Mouse (Mus musculus) olfactory bulb, adult 2 months (tissue): ENCODE measurements around the gene Zcchc14. TPM values are rescaled to one million over a fixed set of nuclear protein-coding genes. Genes with fewer than 3 reads are reported as not detected.

ENCODE experiments used
- H3K27ac ChIP-seq: fragments of 200-500 bp; 2 replicates; pipeline ENCODE4 v1.5.1; 2012; ENCODE audit warnings: low read depth, low read length; ENCODE audit not compliant: insufficient read depth
- H3K4me1 ChIP-seq: fragments of 200-500 bp; 2 replicates; pipeline ENCODE4 v1.6.1; 2012; ENCODE audit warnings: low read length; ENCODE audit not compliant: control insufficient read depth, insufficient read depth
- H3K4me3 ChIP-seq: fragments of 200-500 bp; 2 replicates; pipeline ENCODE4 v1.5.1; 2012; ENCODE audit warnings: mild to moderate bottlenecking, low read depth, low read length, moderate library complexity; ENCODE audit not compliant: insufficient read depth
- CTCF ChIP-seq: fragments of 200-500 bp; IDR thresholded peaks from 2 replicates; pipeline ENCODE4 v1.5.1; 2012; ENCODE audit warnings: low read depth, mild to moderate bottlenecking, low read length, moderate library complexity; ENCODE audit not compliant: insufficient read depth
- POLR2A ChIP-seq: fragments of 200-500 bp; IDR thresholded peaks from 2 replicates; pipeline ENCODE4 v1.6.1; 2012; ENCODE audit warnings: mild to moderate bottlenecking, low read depth, low read length, moderate library complexity; ENCODE audit not compliant: insufficient read depth
- WGBS: fragments of 180-500 bp; shearing (Covaris S2); methylation state at CpG from one replicate; pipeline ENCODE4 v1.1.7; 2018; 5-methylcytosine and 5-hydroxymethylcytosine counted together
- polyA plus RNA-seq: library from polyadenylated mRNA; stranded (reverse); fragments of >200 nt; gene quantifications from 2 replicates; pipeline ENCODE4 v1.2.4, GENCODE M21; 2012; ENCODE audit warnings: low replicate concordance; ENCODE audit not compliant: missing spikeins, insufficient read depth, insufficient read length

Gene Zcchc14
- polyA plus RNA-seq, 1 experiment = not detected

DNA sequence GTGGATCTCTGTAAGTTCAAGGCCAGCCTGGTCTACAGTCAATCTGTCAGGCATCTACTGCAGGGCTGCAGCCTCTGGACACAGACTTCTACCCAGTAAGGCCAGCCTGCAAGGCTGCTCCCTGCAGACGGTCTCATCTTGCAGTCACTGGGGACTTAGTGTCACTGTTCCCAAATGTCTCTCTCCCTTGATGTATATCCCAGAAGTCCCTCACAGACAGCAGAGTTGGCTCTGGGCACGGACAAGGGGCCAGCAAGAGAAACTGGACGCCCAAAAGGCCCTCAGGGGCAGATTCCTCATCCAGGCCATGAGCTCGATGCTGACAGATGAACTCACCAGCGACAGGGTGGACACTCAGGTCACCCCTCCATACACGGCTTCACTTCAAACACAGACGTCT, 80.6 kb downstream of the Zcchc14 start:
- 85% methylated on average over 7 of the region's 7 CpGs for WGBS
- no peak overlapping the region for H3K27ac ChIP-seq
- no peak overlapping the region for H3K4me3 ChIP-seq
- H3K4me1 ChIP-seq = peaks cover 53% of the 10 kb centered on the region
- TF ChIP-seq POLR2A = no peak
- TF ChIP-seq CTCF = no peak

DNA sequence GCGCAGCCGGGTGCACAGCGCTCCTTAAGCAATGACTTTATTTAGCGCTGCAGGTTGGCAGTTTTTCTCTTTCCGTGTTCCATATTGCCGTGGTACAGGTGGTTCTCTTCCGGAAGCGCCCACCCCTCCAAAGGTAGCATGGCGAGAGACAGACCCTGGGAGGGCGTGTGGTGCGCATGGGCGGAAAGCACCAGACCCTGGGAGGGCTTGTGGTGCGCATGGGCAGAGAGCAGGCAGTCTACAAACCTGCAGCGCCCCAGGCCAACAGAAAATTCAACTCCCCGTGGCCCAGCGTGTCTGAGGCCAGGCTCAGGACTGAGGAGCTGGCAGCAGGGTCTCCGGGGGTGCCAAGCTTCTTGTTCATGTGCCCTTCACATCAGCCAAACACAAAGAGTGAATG, 81.9 kb downstream of the Zcchc14 start:
- H3K4me1 ChIP-seq = peaks cover 42% of the 10 kb centered on the region
- TF ChIP-seq CTCF (no peak), POLR2A (no peak)
- 83% methylated on average over 17 of the region's 17 CpGs for WGBS
- no peak overlapping the region for H3K27ac ChIP-seq
- no peak overlapping the region for H3K4me3 ChIP-seq

DNA sequence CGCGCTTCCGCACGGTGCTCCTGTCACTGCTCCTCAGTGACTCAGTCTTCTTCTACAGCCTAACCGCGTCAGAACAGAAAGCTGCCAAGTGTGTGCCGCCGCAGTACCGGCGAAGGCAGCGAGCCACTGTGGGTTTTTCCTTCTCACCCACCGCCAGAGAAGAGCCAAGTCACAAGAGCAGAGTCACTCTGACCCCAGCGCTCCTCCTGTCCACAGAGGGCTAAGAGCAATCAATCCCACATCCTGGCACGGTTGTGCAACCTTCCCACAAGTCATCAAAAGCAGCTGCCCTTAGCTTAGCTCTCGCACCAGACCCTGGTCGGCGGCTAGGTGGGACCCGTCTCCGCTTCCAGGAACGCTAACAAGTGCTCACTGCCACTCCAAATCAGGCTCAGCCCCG, 82.4 kb downstream of the Zcchc14 start:
- Histone ChIP-seq H3K4me3 (no peak overlapping the region), H3K27ac (no peak overlapping the region), H3K4me1 (peaks cover 45% of the 10 kb centered on the region)
- WGBS = 74% methylated on average over 21 of the region's 21 CpGs
- TF ChIP-seq POLR2A = no peak
- no peak for TF ChIP-seq CTCF

DNA sequence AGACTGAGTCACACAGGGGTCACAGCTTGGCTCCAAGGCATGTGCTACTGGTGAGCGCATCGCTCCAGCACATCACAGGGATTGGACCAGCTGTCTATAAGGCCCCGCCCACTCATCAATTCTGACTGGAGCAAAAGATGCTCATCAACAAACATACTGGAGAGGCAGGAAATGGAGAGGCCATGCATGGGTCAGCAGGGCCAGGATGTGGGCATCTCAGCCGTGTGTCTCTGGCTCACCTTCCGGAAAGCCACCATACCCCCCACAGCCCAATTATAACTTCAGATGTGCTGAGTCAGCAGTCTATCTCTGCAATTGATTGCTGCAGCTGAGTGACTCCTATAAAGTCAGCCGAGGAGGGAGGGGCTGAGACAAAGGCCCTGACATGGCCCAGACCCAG, 84.4 kb downstream of the Zcchc14 start:
- H3K27ac ChIP-seq = no peak overlapping the region
- no peak overlapping the region for H3K4me3 ChIP-seq
- WGBS = 63% methylated on average over 6 of the region's 6 CpGs
- peaks cover 50% of the 10 kb centered on the region for H3K4me1 ChIP-seq
- no peak for TF ChIP-seq CTCF
- no peak for TF ChIP-seq POLR2A

DNA sequence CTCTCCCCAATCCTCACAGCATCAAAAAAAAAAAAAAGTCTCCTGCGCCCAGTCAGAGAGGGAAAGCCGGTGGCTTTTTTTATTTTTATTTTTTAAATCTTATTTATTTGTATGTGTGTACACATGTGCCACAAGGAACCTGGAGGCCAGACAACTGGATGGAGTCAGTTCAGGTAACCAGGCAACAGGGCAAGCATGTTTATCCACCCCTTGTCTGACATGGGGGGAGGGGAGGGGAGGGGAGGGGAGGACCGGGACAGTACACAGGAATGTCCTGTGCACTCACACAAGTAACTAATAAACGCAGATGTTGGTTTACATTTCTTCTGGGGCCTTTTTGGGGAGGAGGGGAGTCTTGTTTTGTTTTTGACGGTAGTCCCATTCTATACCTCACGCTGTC, 89.0 kb downstream of the Zcchc14 start:
- WGBS = 80% methylated on average over 6 of the region's 6 CpGs
- Histone ChIP-seq H3K4me1 (peaks cover 45% of the 10 kb centered on the region), H3K4me3 (no peak overlapping the region), H3K27ac (no peak overlapping the region)
- TF ChIP-seq CTCF = no peak
- TF ChIP-seq POLR2A = no peak

DNA sequence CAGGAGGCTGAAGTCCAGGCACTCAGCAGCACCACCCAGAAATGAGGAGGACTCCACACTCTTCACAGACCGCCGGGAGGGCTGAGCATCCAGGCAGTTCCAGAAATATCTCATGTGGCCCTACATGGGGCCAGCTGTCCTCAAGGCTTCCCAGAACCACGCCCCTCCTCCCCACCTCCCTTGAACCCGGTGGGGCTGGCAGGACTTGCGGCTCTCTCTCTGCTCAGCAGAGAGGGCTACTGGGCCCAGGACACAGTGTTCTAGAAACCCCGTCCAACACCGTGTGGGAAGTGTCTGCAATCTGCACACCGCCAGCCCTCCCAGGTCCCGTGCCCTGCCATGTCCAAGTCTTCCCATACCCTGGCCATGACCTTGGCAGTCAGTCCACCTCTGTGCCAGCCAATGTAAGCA, 89.8 kb downstream of the Zcchc14 start:
- H3K4me3 ChIP-seq = no peak overlapping the region
- TF ChIP-seq CTCF (no peak), POLR2A (no peak)
- no peak overlapping the region for H3K27ac ChIP-seq
- 64% methylated on average over 9 of the region's 9 CpGs for WGBS
- H3K4me1 ChIP-seq = peaks cover 37% of the 10 kb centered on the region

DNA sequence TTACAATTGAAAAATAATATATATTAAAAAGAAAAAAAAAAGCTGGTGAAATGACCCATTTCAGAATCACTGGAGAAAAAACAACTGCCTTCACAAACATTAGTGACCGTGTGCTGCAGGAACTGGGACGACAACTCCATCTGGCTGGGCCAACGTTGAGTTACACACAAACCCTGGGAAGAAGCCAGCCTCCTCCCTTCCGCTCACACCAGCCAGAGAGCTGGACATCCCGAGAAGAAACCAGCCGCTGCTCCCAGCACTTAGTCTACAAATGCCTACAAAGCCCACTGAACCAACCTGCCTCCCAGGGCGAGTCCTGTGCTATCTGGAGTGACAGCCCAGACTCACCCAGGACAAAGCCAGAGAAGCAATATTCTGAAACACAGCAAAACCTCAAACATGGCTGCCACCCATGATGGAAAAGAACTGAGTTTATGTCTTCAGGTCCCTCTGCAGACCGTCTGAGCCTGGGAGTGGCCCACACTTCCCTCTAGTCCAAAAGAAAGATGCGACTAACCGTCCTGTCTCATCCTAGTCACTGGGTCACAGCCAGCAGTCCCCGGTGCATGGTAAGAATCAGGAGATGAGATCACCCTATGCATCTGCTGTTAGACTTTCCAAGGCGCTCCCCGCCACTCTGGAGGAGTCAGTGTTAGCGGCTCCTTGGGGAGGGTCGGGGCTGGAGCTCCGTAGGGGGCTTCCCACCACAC, 90.9 kb downstream of the Zcchc14 start:
- WGBS = 56% methylated on average over 16 of the region's 16 CpGs
- Histone ChIP-seq H3K27ac (no peak overlapping the region), H3K4me3 (no peak overlapping the region), H3K4me1 (peaks cover 31% of the 10 kb centered on the region)
- no peak for TF ChIP-seq CTCF
- no peak for TF ChIP-seq POLR2A

DNA sequence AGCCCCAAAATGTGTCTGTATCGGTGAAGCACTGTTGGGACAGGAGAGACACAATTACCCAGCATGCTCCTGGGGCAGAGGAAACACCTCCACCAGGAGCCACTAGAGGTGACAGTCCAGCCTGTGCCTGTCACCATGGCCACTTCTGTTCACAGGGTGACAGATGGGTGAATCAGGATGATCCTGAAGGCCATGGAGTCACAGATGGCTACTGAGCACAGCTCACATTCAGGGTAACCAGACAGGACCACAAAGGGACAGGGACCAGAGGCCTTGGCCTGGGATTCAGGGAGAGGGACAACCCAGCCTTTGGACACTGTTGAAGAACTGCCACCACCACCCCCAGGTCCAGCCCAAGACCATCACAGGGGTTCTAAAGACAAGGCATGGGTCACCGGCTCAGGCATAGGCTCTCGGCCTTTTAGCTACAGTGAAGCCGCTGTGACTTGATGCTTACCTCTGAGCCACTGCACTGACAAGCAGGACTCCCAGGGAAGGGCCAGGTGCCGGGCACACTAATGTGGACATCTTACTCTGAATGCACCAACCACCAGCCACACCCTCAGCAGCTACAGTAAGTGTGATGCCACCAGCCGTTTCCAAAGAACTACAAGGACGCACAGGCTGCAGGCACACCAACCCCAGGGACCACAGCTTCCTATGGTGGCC, 92.1 kb downstream of the Zcchc14 start:
- 93% methylated on average over 7 of the region's 7 CpGs for WGBS
- no peak overlapping the region for H3K27ac ChIP-seq
- TF ChIP-seq CTCF = no peak
- no peak for TF ChIP-seq POLR2A
- no peak overlapping the region for H3K4me3 ChIP-seq
- peaks cover 30% of the 10 kb centered on the region for H3K4me1 ChIP-seq

DNA sequence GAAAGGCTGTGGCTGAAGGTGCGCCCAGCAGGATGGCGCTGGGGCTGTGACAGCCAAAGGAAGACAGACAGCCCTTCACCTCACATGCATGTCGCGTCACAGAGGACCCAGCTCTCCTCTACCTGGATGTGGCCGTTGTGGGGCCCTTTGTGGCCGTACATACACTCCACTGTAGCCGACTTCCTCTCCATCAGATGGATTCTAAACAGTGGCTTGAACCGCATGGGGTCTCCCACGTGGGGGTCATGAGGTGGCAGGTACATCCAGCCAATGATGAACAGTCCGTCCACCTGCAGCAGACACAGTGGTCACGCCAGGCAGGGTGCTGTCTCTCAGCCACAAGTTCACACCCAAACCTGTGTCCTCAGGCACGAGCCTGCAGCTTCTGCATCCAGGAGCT, 92.9 kb downstream of the Zcchc14 start:
- no peak for TF ChIP-seq CTCF
- TF ChIP-seq POLR2A = no peak
- Histone ChIP-seq H3K4me1 (peaks cover 25% of the 10 kb centered on the region), H3K27ac (no peak overlapping the region), H3K4me3 (no peak overlapping the region)
- WGBS = 94% methylated on average over 12 of the region's 12 CpGs

DNA sequence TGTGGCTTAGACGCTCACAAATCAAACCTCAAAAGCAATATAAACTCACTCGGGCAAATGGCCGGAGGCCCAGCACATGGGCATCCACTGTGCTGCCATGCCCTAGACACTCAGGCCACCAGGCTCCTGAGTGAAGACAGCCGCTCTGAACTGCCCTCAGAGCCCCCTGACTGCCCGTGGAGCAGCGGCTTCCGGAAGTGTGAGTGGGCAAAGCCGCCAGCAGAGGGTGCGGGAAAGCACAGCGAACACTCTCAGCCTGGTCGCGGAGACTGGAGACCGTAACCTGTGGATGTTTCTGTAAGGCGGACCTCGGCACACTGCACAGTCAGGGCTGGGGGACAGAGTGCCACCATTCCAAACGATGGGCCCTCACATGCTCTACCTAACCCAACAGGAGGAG, 94.2 kb downstream of the Zcchc14 start:
- H3K27ac ChIP-seq = no peak overlapping the region
- TF ChIP-seq CTCF (no peak), POLR2A (no peak)
- H3K4me3 ChIP-seq = no peak overlapping the region
- peaks cover 30% of the 10 kb centered on the region for H3K4me1 ChIP-seq
- 91% methylated on average over 16 of the region's 16 CpGs for WGBS
